Mouse (Mus musculus): Measurements from ENCODE around the gene Fam92b.

The Fam92b gene

GRCm38 (mm10) chr8:120201351-120201750, 24.1 kb upstream of the Fam92b start:
- H3K4me3 ChIP-seq (replicated peaks; ENCODE audit: low read length) = no peak overlapping the region
- 0 out of 2 replicates have a peak, but pooled peaks cover 5% of the 10 kb centered on the region for H3K27me3 ChIP-seq (ENCODE audit: insufficient read depth, low read length)
- H3K9me3 ChIP-seq (ENCODE audit: low read length) = peaks cover 38% of the 10 kb centered on the region
- TF ChIP-seq CTCF (conservative IDR thresholded peaks at IDR 0.05; ENCODE audit: low read length) (no peak), POU5F1 (IDR thresholded peaks at IDR 0.05; ENCODE audit: borderline replicate concordance, low read length) (no peak)
- no peaks in the 10 kb centered on the region for H3K36me3 ChIP-seq (ENCODE audit: insufficient read depth, low read length)
- no peaks in the 10 kb centered on the region for H3K4me1 ChIP-seq (replicated peaks; ENCODE audit: low read depth, low read length)

GRCm38 (mm10) chr8:120192118-120192517, 14.9 kb upstream of the Fam92b start:
- no peaks in the 10 kb centered on the region for H3K27me3 ChIP-seq (ENCODE audit: insufficient read depth, low read length)
- no peaks in the 10 kb centered on the region for H3K36me3 ChIP-seq (ENCODE audit: insufficient read depth, low read length)
- TF ChIP-seq POU5F1 (IDR thresholded peaks at IDR 0.05; ENCODE audit: borderline replicate concordance, low read length) (no peak), NANOG (IDR thresholded peaks at IDR 0.05; ENCODE audit: borderline replicate concordance, low read length) (no peak), CTCF (conservative IDR thresholded peaks at IDR 0.05; ENCODE audit: low read length) (no peak)
- H3K4me3 ChIP-seq (replicated peaks; ENCODE audit: low read length) = 0 out of 2 replicates have a peak overlapping the region, but pooled peaks have one; percentile 45
- peaks cover 32% of the 10 kb centered on the region for H3K9me3 ChIP-seq (ENCODE audit: low read length)
- H3K4me1 ChIP-seq (replicated peaks; ENCODE audit: low read depth, low read length) = 0 out of 2 replicates have a peak, but pooled peaks cover 2% of the 10 kb centered on the region

GRCm38 (mm10) chr8:120191633-120192032, 14.4 kb upstream of the Fam92b start:
- 0 out of 2 replicates have a peak, but pooled peaks cover 5% of the 10 kb centered on the region for H3K4me1 ChIP-seq (replicated peaks; ENCODE audit: low read depth, low read length)
- peaks cover 32% of the 10 kb centered on the region for H3K9me3 ChIP-seq (ENCODE audit: low read length)
- no peaks in the 10 kb centered on the region for H3K36me3 ChIP-seq (ENCODE audit: insufficient read depth, low read length)
- TF ChIP-seq POU5F1 (IDR thresholded peaks at IDR 0.05; ENCODE audit: borderline replicate concordance, low read length) (no peak), NANOG (IDR thresholded peaks at IDR 0.05; ENCODE audit: borderline replicate concordance, low read length) (no peak), CTCF (conservative IDR thresholded peaks at IDR 0.05; ENCODE audit: low read length) (no peak)
- 0 out of 2 replicates have a peak overlapping the region, but pooled peaks have one; percentile 45 for H3K4me3 ChIP-seq (replicated peaks; ENCODE audit: low read length)
- H3K27me3 ChIP-seq (ENCODE audit: insufficient read depth, low read length) = no peaks in the 10 kb centered on the region

- H3K4me1 ChIP-seq (replicated peaks; ENCODE audit: low read depth, low read length) = peaks cover 12% of the 10 kb centered on the region
- H3K27me3 ChIP-seq (ENCODE audit: insufficient read depth, low read length) = no peaks in the 10 kb centered on the region
- H3K36me3 ChIP-seq (ENCODE audit: insufficient read depth, low read length) = no peaks in the 10 kb centered on the region
- no peak for TF ChIP-seq CTCF (conservative IDR thresholded peaks at IDR 0.05; ENCODE audit: low read length)
- no peak for TF ChIP-seq NANOG (IDR thresholded peaks at IDR 0.05; ENCODE audit: borderline replicate concordance, low read length)
- no peak for TF ChIP-seq POU5F1 (IDR thresholded peaks at IDR 0.05; ENCODE audit: borderline replicate concordance, low read length)
- no peak overlapping the region for H3K4me3 ChIP-seq (replicated peaks; ENCODE audit: low read length)
- H3K9me3 ChIP-seq (ENCODE audit: low read length) = peaks cover 32% of the 10 kb centered on the region
Observed at GRCm38 (mm10) chr8:120190810-120191413, 13.6 kb upstream of the Fam92b start.

GRCm38 (mm10) chr8:120190107-120190809, 13.0 kb upstream of the Fam92b start:
- no peaks in the 10 kb centered on the region for H3K36me3 ChIP-seq (ENCODE audit: insufficient read depth, low read length)
- H3K27me3 ChIP-seq (ENCODE audit: insufficient read depth, low read length) = no peaks in the 10 kb centered on the region
- H3K4me1 ChIP-seq (replicated peaks; ENCODE audit: low read depth, low read length) = peaks cover 19% of the 10 kb centered on the region
- TF ChIP-seq NANOG (IDR thresholded peaks at IDR 0.05; ENCODE audit: borderline replicate concordance, low read length) (no peak), POU5F1 (IDR thresholded peaks at IDR 0.05; ENCODE audit: borderline replicate concordance, low read length) (no peak), CTCF (conservative IDR thresholded peaks at IDR 0.05; ENCODE audit: low read length) (no peak)
- H3K9me3 ChIP-seq (ENCODE audit: low read length) = peaks cover 32% of the 10 kb centered on the region
- H3K4me3 ChIP-seq (replicated peaks; ENCODE audit: low read length) = no peak overlapping the region

- Histone ChIP-seq H3K9me3 (ENCODE audit: low read length) (peaks cover 32% of the 10 kb centered on the region), H3K36me3 (ENCODE audit: insufficient read depth, low read length) (no peaks in the 10 kb centered on the region), H3K4me1 (replicated peaks; ENCODE audit: low read depth, low read length) (peaks cover 24% of the 10 kb centered on the region), H3K27me3 (ENCODE audit: insufficient read depth, low read length) (no peaks in the 10 kb centered on the region), H3K4me3 (replicated peaks; ENCODE audit: low read length) (no peak overlapping the region)
- no peak for TF ChIP-seq CTCF (conservative IDR thresholded peaks at IDR 0.05; ENCODE audit: low read length)
- no peak for TF ChIP-seq NANOG (IDR thresholded peaks at IDR 0.05; ENCODE audit: borderline replicate concordance, low read length)
- no peak for TF ChIP-seq POU5F1 (IDR thresholded peaks at IDR 0.05; ENCODE audit: borderline replicate concordance, low read length)
Observed at GRCm38 (mm10) chr8:120189440-120189839, 12.2 kb upstream of the Fam92b start.

GRCm38 (mm10) chr8:120188510-120188909, 11.2 kb upstream of the Fam92b start:
- no peak overlapping the region for H3K4me3 ChIP-seq (replicated peaks; ENCODE audit: low read length)
- H3K27me3 ChIP-seq (ENCODE audit: insufficient read depth, low read length) = no peaks in the 10 kb centered on the region
- peaks cover 27% of the 10 kb centered on the region for H3K4me1 ChIP-seq (replicated peaks; ENCODE audit: low read depth, low read length)
- TF ChIP-seq NANOG (IDR thresholded peaks at IDR 0.05; ENCODE audit: borderline replicate concordance, low read length) (no peak), CTCF (conservative IDR thresholded peaks at IDR 0.05; ENCODE audit: low read length) (no peak), POU5F1 (IDR thresholded peaks at IDR 0.05; ENCODE audit: borderline replicate concordance, low read length) (no peak)
- peaks cover 32% of the 10 kb centered on the region for H3K9me3 ChIP-seq (ENCODE audit: low read length)
- H3K36me3 ChIP-seq (ENCODE audit: insufficient read depth, low read length) = no peaks in the 10 kb centered on the region

- TF ChIP-seq CTCF (conservative IDR thresholded peaks at IDR 0.05; ENCODE audit: low read length) = no peak
- TF ChIP-seq POU5F1 (IDR thresholded peaks at IDR 0.05; ENCODE audit: borderline replicate concordance, low read length) = no peak
- TF ChIP-seq NANOG (IDR thresholded peaks at IDR 0.05; ENCODE audit: borderline replicate concordance, low read length) = no peak
- Histone ChIP-seq H3K4me1 (replicated peaks; ENCODE audit: low read depth, low read length) (peaks cover 27% of the 10 kb centered on the region), H3K36me3 (ENCODE audit: insufficient read depth, low read length) (no peaks in the 10 kb centered on the region), H3K4me3 (replicated peaks; ENCODE audit: low read length) (no peak overlapping the region), H3K27me3 (ENCODE audit: insufficient read depth, low read length) (no peaks in the 10 kb centered on the region), H3K9me3 (ENCODE audit: low read length) (peaks cover 22% of the 10 kb centered on the region)
Observed at GRCm38 (mm10) chr8:120186454-120186853, 9.2 kb upstream of the Fam92b start.

Data from E14TG2a.4 (cell line).